Mouse (Mus musculus) MEL (cell line): Measurements from ENCODE around the gene Nrg4. TPM values are rescaled to one million over a fixed set of nuclear protein-coding genes. Genes with fewer than 3 reads are reported as not detected.

Source experiments
- DNase-seq: peaks from one replicate; pipeline ENCODE4 v3.0.0; 2011; ENCODE audit warnings: low read depth, low spot score
- H3K27ac ChIP-seq: 2 replicates; pipeline ENCODE4 v1.5.1; 2012; ENCODE audit warnings: low read depth, mild to moderate bottlenecking, control low read depth, low read length, moderate library complexity; ENCODE audit not compliant: control insufficient read depth
- H3K27me3 ChIP-seq, 2 experiments: fragments of 150-350 bp in 1 of 2; sonication (generic) in 1 of 2; 2 replicates each; pipeline ENCODE4 v1.6.1; 2012; ENCODE audit warnings: low read length in 2 of 2, mild to moderate bottlenecking in 2 of 2, improper control_type of control experiment in 1 of 2, moderate library complexity in 1 of 2; ENCODE audit not compliant: insufficient read depth in 2 of 2, control insufficient read depth in 1 of 2
- H3K36me3 ChIP-seq, 2 experiments: 2 replicates each; pipeline ENCODE4 v1.6.1; 2012 to 2014; ENCODE audit warnings: low read length in 2 of 2, improper control_type of control experiment in 1 of 2, inconsistent platforms in 1 of 2, mild to moderate bottlenecking in 1 of 2; ENCODE audit not compliant: insufficient read depth in 2 of 2, control insufficient read depth in 1 of 2
- H3K4me1 ChIP-seq, 2 experiments: fragments of 150-350 bp in 1 of 2; sonication (generic) in 1 of 2; 2 replicates each; pipeline ENCODE4 v1.6.1; 2012; ENCODE audit warnings: low read length in 2 of 2, improper control_type of control experiment in 1 of 2, mild to moderate bottlenecking in 1 of 2; ENCODE audit not compliant: insufficient read depth in 2 of 2, control insufficient read depth in 1 of 2
- H3K4me3 ChIP-seq, 2 experiments: fragments of 150-350 bp in 1 of 2; sonication (generic) in 1 of 2; 2 replicates each; pipeline ENCODE4 v1.5.1; 2012; ENCODE audit warnings: low read depth in 2 of 2, low read length in 2 of 2, mild to moderate bottlenecking in 2 of 2, moderate library complexity in 2 of 2, control low read depth in 1 of 2, improper control_type of control experiment in 1 of 2; ENCODE audit not compliant: control insufficient read depth in 1 of 2, insufficient read depth in 1 of 2
- H3K79me2 ChIP-seq: 2 replicates; pipeline ENCODE4 v1.6.1; 2012; ENCODE audit warnings: mild to moderate bottlenecking, low read length, moderate library complexity; ENCODE audit not compliant: control insufficient read depth, poor library complexity, insufficient read depth
- H3K9ac ChIP-seq: 2 replicates; pipeline ENCODE4 v1.6.1; 2012; ENCODE audit warnings: low read depth, mild to moderate bottlenecking, control low read depth, low read length, moderate library complexity; ENCODE audit not compliant: control insufficient read depth, poor library complexity, severe bottlenecking
- H3K9me3 ChIP-seq: fragments of 150-350 bp; sonication (generic); replicated peaks from 2 replicates; pipeline ENCODE4 v1.6.1; 2012; ENCODE audit warnings: mild to moderate bottlenecking, low read length, improper control_type of control experiment, moderate library complexity; ENCODE audit not compliant: insufficient read depth
- BHLHE40 ChIP-seq: IDR thresholded peaks from 2 replicates; pipeline ENCODE4 v1.6.1; 2012; ENCODE audit warnings: low read depth, mild to moderate bottlenecking, inconsistent platforms, low read length, improper control_type of control experiment, borderline replicate concordance
- CHD1 ChIP-seq: IDR thresholded peaks from 2 replicates; pipeline ENCODE4 v1.6.1; 2012; ENCODE audit warnings: low read depth, mild to moderate bottlenecking, inconsistent platforms, low read length, improper control_type of control experiment
- CHD2 ChIP-seq: IDR thresholded peaks from 2 replicates; pipeline ENCODE4 v1.6.1; 2011; ENCODE audit warnings: low read length, improper control_type of control experiment
- E2F4 ChIP-seq: IDR thresholded peaks from 2 replicates; pipeline ENCODE4 v1.6.1; 2011; ENCODE audit warnings: low read depth, low read length, improper control_type of control experiment, borderline replicate concordance
- GABPA ChIP-seq: IDR thresholded peaks from 2 replicates; pipeline ENCODE4 v1.6.1; 2012; ENCODE audit warnings: low read depth, mild to moderate bottlenecking, inconsistent platforms, low read length, improper control_type of control experiment, moderate library complexity
- KAT2A ChIP-seq: conservative IDR thresholded peaks from 2 replicates; pipeline ENCODE4 v1.6.1; 2012; ENCODE audit warnings: low read depth, low read length, improper control_type of control experiment, inconsistent platforms
- MAZ ChIP-seq: IDR thresholded peaks from 2 replicates; pipeline ENCODE4 v1.6.1; 2012; ENCODE audit warnings: low read depth, mild to moderate bottlenecking, inconsistent platforms, low read length, improper control_type of control experiment
- MXI1 ChIP-seq: IDR thresholded peaks from 2 replicates; pipeline ENCODE4 v1.6.1; 2011; ENCODE audit warnings: mild to moderate bottlenecking, low read depth, low read length, improper control_type of control experiment
- MYB ChIP-seq: IDR thresholded peaks from 2 replicates; pipeline ENCODE4 v1.6.1; 2011; ENCODE audit warnings: mild to moderate bottlenecking, low read depth, low read length, improper control_type of control experiment
- MYC ChIP-seq: IDR thresholded peaks from 2 replicates; pipeline ENCODE4 v1.6.1; 2011; ENCODE audit warnings: low read depth, mild to moderate bottlenecking, low read length, improper control_type of control experiment, moderate library complexity
- NRF1 ChIP-seq: IDR thresholded peaks from 2 replicates; pipeline ENCODE4 v1.6.1; 2014; ENCODE audit warnings: low read depth, mild to moderate bottlenecking, inconsistent platforms, low read length, improper control_type of control experiment, moderate library complexity; ENCODE audit not compliant: poor library complexity, insufficient read depth, severe bottlenecking
- POLR2A ChIP-seq, 2 experiments: IDR thresholded peaks; 2 replicates each; pipeline ENCODE4 v1.6.1; 2011 to 2012; ENCODE audit warnings: low read length in 2 of 2, mild to moderate bottlenecking in 2 of 2, control low read depth in 1 of 2, improper control_type of control experiment in 1 of 2, low read depth in 1 of 2, moderate library complexity in 1 of 2; ENCODE audit not compliant: control insufficient read depth in 1 of 2, insufficient read depth in 1 of 2, poor library complexity in 1 of 2
- POLR2AphosphoS2 ChIP-seq: IDR thresholded peaks from 2 replicates; pipeline ENCODE4 v1.6.1; 2011; ENCODE audit warnings: low read length, improper control_type of control experiment
- POLR2AphosphoS5 ChIP-seq: IDR thresholded peaks from 2 replicates; pipeline ENCODE4 v1.6.1; 2012; ENCODE audit warnings: low read depth, borderline replicate concordance, mild to moderate bottlenecking, inconsistent platforms, low read length, moderate library complexity, mixed read lengths
- RAD21 ChIP-seq: IDR thresholded peaks from 2 replicates; pipeline ENCODE4 v1.6.1; 2011; ENCODE audit warnings: mild to moderate bottlenecking, low read depth, low read length, improper control_type of control experiment
- SIN3A ChIP-seq: IDR thresholded peaks from 2 replicates; pipeline ENCODE4 v1.6.1; 2012; ENCODE audit warnings: low read length, improper control_type of control experiment, inconsistent platforms
- SMC3 ChIP-seq: IDR thresholded peaks from 2 replicates; pipeline ENCODE4 v1.6.1; 2011; ENCODE audit warnings: low read depth, low read length, improper control_type of control experiment
- TBP ChIP-seq: IDR thresholded peaks from 2 replicates; pipeline ENCODE4 v1.8.0; 2011; ENCODE audit warnings: low read depth, low read length, improper control_type of control experiment
- USF1 ChIP-seq: IDR thresholded peaks from 2 replicates; pipeline ENCODE4 v1.6.1; 2014; ENCODE audit warnings: low read depth, mild to moderate bottlenecking, inconsistent platforms, low read length, improper control_type of control experiment, moderate library complexity
- ZMIZ1 ChIP-seq: IDR thresholded peaks from 2 replicates; pipeline ENCODE4 v1.6.1; 2012; ENCODE audit warnings: low read depth, mild to moderate bottlenecking, inconsistent platforms, low read length, improper control_type of control experiment, moderate library complexity
- polyA plus RNA-seq, 2 experiments: library from polyadenylated mRNA; stranded (reverse) in 1 of 2; unstranded in 1 of 2; fragments of >175 nt in 1 of 2; fragments of >200 nt in 1 of 2; gene quantifications; 2 replicates each; pipeline versions ENCODE4 v1.2.1 to v1.2.4; 2012; ENCODE audit warnings: low replicate concordance in 2 of 2, low read depth in 1 of 2; ENCODE audit not compliant: insufficient read length in 2 of 2, insufficient read depth in 1 of 2, missing spikeins in 1 of 2
- total RNA-seq: library from RNA; depleted of rRNA; stranded (reverse); fragments of 300-350 nt; gene quantifications from 2 replicates; pipeline ENCODE4 v1.2.3, GENCODE M21; 2012

Gene Nrg4
- total and polyA plus RNA-seq, 3 experiments: 0.08 to 0.67 TPM; not detected in 1

DNA sequence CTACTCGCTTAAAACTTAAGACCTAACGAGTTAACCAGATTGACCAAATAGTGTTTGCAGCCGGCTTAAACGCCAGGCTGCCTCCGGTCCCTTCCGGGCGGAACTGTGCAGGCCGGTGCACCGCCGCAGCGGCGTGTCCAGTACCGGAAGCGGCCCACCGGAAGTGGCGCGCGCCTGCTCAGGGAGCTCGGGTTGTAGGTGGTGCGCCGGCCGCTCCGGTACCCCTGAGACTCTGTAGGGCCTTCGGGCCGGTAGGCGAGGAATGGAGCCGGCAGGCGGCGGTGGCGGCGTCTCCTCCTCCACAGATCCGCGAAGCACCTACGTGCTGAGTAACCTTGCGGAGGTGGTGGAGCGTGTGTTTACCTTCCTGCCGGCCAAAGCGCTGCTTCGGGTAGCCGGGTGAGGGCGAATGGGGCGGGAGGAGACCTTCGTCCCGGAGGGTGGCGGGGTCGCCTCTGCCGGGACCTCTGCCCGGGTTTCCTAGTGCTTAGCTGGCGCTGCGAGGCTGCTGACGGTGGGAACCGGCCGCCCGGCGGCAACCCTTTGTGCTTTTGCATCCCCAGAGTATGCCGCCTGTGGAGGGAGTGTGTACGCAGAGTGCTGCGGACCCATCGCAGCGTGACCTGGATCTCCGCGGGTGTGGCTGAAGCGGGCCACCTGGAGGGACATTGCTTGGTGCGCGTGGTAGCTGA lies 117.7 kb downstream of the Nrg4 start, which contains the start of gene Fbxo22 (continued):
- TF ChIP-seq MYC: peak; percentile 58; the same call in 1 of the 2 replicates
- TF ChIP-seq RAD21: no peak
- no peak for TF ChIP-seq POLR2AphosphoS5
- peak; percentile 48; the same call in 1 of the 2 replicates for TF ChIP-seq SIN3A
- no peak for TF ChIP-seq MYB
- peak; percentile 80 for TF ChIP-seq POLR2AphosphoS2
- no peak for TF ChIP-seq GABPA
- no peak for TF ChIP-seq BHLHE40
- peak; percentile 69; the same call in 1 of the 2 replicates for TF ChIP-seq MXI1
- no peak for TF ChIP-seq SMC3
- peak; percentile 86 to 91; a peak in 3 of 4 replicates for TF ChIP-seq POLR2A (IDR thresholded peaks at IDR 0.05; ENCODE audit: control insufficient read depth in 1 of 2, insufficient read depth in 1 of 2, low read depth in 1 of 2, low read length in 2 of 2, poor library complexity in 1 of 2)
- TF ChIP-seq USF1: no peak
- peak; percentile 63; the same call in 1 of the 2 replicates for TF ChIP-seq ZMIZ1
- no peak; the same call in 1 of the 2 replicates for TF ChIP-seq KAT2A
- TF ChIP-seq CHD2: no peak
- peak; percentile 63 for TF ChIP-seq NRF1
- no peak for TF ChIP-seq MAZ
- TF ChIP-seq TBP: peak; percentile 45
- no peak for TF ChIP-seq E2F4

DNA sequence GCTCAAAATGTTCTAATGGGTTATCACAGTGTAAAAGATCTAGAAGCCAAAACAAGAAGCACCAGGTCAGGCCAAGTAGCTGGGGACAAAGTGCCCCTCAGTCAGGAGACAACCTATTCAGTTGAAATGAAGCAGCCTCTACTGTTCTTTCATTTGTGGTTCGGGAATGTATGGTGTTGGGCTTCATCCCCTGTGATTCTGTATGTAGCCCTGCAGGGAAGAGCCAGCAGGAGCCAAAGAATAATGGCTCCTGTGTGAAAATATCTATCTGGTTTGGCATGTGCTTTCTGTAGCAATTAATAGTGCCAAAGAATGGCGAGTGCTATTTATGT lies 118.2 kb downstream of the Nrg4 start:
- H3K27me3 ChIP-seq: no peaks in the 10 kb centered on the region
- H3K79me2 ChIP-seq: peaks cover 12% of the 10 kb centered on the region
- peaks cover 7 to 12% of the 10 kb centered on the region in 2 experiments for H3K4me1 ChIP-seq
- no peaks in the 10 kb centered on the region for H3K9me3 ChIP-seq
- peak overlapping the region; percentile 67 for H3K27ac ChIP-seq
- DNase-seq: no peak
- TF ChIP-seq CHD1 (0 out of 2 replicates have a peak, but pooled peaks have one; percentile 45), E2F4 (no peak)
- H3K36me3 ChIP-seq: peaks cover 4 to 20% of the 10 kb centered on the region in 2 experiments; a peak in 3 of 4 replicates
- peak overlapping the region; percentile 78 for H3K9ac ChIP-seq
- H3K4me3 ChIP-seq: peak overlapping the region; percentile 66 to 84
